Mouse (Mus musculus): ENCODE measurements at regions not wholly inside any gene's neighbourhood (a gene's known extent, or its start where the extent isn't known, plus 50 kb on each side); places are given as distances from the start of the nearest gene placed in this dataset.

DNA sequence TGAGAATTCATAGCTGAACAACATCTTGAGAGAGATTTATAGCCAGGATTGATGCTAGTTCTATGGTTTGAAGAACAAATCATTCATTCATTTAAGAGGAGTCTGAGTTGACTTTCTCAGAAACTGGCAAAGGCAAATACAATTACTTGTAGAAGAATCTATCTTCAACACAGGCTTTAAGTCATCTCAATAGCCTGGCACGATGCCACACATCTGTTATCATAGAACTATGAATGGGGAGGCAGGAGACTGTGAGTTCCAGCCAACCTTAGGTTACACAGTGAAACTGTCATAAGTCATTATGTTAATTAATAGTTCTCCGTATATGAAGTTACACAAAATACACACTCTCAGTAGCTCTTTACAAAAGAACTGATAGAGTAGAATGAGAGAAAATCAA, 231.9 kb upstream of the Impg1 start:
- DNase-seq (ENCODE audit: low read depth, low spot score), result no peak

DNA sequence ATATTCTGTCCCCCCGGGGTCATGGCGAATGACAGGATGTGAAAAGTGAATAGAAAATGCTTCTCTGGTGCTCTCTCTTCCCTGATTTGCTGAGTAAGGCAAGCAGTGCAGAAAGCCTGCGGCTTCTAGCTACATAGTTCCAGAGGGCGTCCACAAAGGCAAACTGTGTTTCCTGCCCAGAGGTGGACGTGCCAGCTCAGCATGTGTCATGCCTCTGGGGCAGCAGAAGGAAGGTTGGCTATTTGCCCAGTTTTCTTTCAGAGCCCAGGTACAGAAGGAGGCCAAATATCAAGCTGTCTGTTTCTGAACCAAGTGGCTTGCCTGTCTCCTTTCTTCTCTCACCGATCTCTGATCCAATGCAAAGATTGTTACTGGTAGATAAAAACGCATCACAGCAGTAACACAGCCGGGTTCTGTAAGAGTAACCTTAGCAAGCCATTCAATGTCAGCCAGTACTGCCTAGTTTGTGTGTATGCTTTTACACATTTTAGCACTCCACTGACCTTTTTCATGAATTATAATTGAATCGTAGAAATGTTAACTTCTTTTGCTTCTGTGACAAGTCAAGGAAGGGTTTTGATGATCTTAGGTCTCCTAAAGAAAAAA, 223.3 kb upstream of the Impg1 start:
- DNase-seq (ENCODE audit: low read depth, low spot score), result peak; percentile 6

DNA sequence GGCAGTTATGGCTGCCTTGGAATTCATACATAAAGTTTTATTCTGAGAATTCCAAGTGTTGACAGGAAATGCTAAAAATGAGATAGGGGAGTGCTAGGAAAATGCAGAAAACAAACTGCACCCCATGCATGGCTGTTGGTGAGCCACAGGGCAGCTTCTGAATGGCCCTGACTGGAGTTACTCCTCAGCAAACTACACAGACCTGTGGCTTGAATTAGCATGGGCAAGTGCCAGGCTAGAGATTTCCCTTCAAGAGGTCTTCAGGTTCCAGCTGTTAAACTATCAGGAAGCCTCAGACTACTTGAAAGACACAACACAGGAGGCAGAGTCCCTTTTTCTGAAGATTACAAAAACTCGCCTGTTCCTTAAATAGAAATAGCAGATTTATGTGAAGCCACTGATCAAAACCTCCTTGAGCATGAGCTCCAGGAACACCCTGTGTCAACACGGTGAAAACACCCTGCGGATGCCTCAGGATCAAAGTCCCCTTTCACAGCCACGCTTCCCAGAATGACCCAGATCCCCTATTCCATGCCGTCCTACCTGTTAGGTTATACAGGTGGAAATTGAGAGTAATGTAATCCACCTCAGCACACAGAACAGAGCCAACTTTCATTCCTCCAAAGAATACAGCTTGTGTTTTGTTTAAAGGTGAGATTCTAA, 217.9 kb upstream of the Impg1 start:
- DNase-seq (ENCODE audit: low read depth, low spot score), result no peak

DNA sequence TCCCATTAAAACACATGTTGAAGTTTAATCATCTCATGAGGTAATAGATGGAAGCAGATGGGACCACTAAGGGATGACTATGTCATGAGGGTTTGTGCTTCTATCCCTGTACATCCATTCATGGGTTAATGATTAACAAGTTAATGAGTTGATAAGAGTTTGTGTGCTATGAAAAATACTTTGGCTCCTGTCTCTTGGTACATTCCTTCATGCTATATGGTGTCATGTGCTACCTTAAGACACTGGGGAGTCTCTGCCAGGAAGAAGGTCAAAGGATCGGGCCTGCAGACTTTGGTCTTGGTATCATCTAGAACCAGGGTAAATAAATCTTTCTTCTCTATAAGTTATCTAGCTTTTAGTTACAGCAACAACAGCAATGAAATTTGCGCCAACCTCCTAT, 216.4 kb upstream of the Impg1 start:
- DNase-seq (ENCODE audit: low read depth, low spot score), result no peak

DNA sequence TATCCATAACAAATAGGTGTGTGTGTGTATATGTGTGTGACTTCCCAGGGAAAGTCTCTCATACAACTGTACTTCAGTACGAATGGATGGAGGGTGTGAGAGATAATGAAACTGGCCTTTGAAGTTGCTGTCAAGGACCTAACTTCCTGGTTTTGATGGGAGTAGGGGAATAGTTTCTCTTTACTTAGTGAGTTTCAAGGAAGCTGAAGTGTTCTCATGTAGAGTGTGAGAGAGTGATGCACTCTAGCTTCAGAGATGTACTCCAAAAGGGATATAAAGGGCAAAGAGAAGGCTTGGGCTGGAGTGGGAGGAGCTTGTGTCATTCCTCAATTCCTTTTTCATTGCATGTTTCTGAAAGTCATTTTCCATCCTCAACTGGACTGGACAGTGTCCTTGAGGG, 206.2 kb upstream of the Impg1 start:
- no peak for DNase-seq (ENCODE audit: low read depth, low spot score)

DNA sequence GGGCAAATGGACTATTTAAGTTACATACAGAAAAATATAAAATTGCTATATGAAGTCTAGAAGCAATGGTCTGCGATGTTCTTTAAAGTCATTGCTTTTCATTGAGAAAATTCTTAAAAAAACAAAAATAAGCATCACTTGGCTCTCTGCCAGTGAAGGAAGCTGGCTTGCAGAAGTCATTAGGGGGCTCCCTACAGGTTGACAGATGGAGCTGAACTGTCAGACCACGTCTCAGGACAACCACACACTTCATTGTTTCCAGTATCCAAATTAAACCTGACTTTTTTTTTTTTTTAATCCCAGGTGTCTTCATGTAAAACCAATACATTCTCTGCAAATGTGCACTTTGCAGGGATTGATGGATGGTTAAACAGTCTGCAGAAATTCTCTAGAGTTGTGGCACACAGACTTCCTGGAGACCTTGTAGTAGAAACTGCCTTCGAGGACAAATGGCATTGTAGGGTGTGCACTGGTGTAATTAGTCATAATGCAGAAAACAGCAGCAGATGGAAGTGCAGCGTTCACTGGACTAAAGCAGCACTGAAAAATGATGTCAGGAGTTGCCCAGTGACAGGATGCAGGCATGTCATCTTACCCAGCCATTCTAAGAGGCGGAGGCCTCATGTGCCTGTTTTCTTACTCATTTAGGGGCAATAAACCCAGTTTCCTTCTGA, 203.4 kb upstream of the Impg1 start:
- no peak for DNase-seq (ENCODE audit: low read depth, low spot score)

DNA sequence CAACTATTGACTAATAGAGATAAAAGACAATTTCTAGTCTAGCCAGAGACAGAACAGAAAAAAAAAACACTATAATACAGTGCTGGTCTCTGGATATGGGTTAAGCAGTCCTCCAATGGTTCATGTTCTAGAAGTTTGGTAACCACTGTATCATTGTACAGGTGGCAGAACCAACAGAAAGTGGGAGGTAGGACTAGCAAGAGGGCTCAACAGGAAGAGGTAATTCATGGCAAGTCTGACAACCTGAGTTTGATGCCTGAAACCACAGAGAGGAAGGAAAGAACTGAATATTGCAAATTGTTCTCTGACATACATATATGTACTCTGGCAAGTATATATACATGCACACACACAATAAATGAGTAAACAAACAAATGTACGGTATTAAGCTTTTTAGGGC, 193.5 kb upstream of the Impg1 start:
- DNase-seq (ENCODE audit: low read depth, low spot score), result no peak

DNA sequence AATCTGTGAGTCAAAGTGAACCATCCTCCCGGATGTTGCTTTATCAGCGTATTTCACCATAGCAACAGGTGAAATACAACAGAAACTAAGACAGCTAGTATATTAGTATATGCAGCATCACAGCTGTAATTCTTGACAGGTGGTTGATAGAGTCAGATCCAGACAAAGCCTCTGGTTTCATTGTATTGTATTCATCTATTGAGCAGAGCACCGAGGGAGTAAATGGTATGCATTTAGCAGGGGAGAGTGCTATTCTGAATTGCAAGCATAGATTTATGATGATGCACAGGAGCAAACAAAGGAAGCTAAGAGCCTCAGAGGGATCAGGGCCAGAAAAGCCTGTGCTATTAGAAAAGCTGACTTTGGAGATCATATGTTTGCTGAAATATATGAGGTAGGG, 149.8 kb upstream of the Impg1 start:
- no peak for DNase-seq (ENCODE audit: low read depth, low spot score)

DNA sequence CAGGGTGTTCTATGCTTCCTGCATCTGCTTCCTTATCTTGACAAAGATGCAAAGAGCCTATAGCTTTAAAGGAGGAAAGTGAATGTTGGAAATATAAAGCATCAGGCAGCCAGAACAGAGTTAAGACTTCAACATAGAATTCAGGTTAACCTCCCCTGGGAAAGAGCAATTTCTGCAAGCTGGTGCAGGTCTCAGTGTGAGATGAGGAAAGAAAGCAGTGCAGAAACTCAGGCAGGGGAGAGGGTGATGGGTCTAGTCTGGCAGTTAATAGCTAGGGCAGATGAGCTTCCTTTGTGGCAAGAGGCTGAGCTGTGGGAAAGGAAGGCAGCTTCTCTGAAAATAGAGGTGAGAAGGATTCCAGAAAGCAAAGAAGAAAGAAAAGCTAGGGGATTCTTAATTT, 134.7 kb upstream of the Impg1 start:
- DNase-seq (ENCODE audit: low read depth, low spot score), result no peak

DNA sequence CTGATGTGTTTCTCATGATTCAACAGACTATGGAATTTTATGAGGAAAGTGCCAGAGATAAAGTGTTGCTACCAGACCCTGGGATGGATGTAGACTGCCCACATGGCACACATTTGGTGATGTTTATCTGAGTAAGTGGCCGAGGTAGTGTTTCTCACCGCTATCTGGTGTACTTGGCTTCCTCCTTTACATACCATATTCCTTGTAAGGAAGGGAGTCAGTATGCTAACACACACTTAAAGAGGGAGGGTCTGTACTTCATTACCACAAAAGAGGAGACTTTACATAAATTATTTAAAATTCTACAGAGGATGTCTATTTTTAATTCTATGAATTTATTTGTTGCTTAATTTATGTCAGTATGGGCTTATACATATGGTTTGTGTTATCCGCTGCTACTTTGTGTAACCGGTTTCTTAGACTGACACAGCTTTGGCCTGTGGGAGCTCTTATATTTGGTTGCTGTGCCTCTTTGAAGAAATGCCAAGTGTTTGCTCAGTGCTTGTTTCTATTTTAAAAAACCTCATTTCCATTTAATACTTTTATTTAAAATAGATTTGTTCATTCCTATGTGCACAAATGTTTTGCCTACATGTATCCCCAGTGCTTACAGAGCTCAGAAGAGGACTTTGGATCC, 100.2 kb upstream of the Impg1 start:
- no peak for DNase-seq (ENCODE audit: low read depth, low spot score)

DNA sequence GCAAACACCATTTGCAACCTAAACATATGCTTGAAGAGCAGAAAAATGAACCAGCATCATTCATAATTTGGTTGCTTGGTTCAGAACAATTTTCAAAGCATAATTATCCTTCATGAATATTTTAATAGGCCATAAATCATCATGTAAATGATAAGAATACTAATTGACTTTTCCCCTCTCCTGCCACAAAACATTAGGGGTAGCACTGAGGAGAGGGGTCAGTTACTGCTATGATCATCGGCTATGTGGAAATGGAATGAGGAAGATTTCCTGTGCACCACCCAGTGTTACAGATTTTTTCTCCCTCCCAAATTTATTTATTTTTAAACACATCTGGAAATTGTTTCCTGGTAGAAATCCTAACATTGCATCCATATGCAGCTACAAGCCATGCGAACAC, 98.4 kb upstream of the Impg1 start:
- DNase-seq (ENCODE audit: low read depth, low spot score), result no peak

DNA sequence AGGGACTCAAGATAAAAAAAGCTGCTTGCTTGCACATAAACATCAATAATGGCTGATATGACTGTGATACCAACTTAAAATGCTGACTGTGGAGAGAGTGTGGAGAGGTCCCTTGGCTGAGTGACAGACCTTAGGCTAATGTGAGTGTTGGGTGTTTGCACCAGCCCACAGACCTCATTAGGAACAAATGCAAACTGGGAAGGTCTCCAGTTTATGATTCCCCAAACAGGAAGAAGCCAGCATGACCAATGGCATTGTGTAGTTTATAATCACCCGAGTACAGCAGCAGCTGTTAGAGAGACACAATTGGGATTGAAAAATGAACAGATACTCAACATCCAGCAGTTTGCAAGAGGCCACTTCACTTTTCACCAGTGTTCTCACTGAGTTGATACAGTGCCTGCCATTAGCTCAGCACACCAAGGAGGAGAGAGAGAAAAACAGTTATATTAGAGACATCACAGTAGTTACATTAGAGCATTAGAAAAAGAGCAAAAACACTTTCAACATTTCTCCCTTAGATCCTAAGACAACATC, 90.3 kb upstream of the Impg1 start:
- DNase-seq (ENCODE audit: low read depth, low spot score), result no peak
